Mouse (Mus musculus): ENCODE results near the gene Olfr520.

GRCm38 (mm10) chr7:99712431-99712830, 17.6 kb upstream of the Olfr520 start:
- TF ChIP-seq HCFC1 (IDR thresholded peaks at IDR 0.05; ENCODE audit: borderline replicate concordance, insufficient read depth, low read length) (no peak), CHD2 (IDR thresholded peaks at IDR 0.05; ENCODE audit: low read depth, low read length) (no peak), ZNF384 (IDR thresholded peaks at IDR 0.05; ENCODE audit: low read depth, low read length) (no peak)
